Mouse (Mus musculus) adrenal gland, postnatal 10 days (tissue): ENCODE results near the gene Gm49373. TPM values are rescaled to one million over a fixed set of nuclear protein-coding genes. Genes with fewer than 3 reads are reported as not detected.
"Not testable (repeated sequence)": the region's sequence is repeated elsewhere in the genome, so short reads cannot be mapped to it uniquely, and the experiment has no call there.

ENCODE experiments used
- DNase-seq: peaks from one replicate; pipeline ENCODE4 v3.0.0; 2021; ENCODE audit warnings: mixed read lengths
- total RNA-seq, 2 experiments: library from RNA; stranded (reverse); gene quantifications; 2 replicates each; pipeline ENCODE4 v1.2.3; 2021

Gene Gm49373
- total RNA-seq, 2 experiments from 2014 or later: 0.45 to 0.51 TPM

DNA sequence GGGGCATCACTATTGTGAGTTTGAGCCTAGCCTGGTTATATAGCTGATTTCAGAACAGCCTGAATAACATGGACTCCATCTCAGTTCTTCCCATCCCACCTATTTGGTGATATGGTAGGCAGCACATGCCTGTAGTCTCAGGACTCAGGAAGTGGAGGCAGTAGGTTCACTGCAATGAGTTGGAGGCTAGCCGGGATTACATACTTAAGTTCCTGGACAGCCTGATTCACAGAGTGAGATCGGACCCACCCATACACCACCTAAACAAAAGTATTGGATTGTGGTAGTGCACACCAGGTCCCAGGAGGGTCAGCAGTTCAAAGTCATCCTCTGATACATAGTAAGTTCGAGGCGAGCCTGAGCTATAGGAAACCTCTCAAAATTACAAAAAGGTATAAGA, 255 bp downstream of the Gm49373 start:
- no peak for DNase-seq

DNA sequence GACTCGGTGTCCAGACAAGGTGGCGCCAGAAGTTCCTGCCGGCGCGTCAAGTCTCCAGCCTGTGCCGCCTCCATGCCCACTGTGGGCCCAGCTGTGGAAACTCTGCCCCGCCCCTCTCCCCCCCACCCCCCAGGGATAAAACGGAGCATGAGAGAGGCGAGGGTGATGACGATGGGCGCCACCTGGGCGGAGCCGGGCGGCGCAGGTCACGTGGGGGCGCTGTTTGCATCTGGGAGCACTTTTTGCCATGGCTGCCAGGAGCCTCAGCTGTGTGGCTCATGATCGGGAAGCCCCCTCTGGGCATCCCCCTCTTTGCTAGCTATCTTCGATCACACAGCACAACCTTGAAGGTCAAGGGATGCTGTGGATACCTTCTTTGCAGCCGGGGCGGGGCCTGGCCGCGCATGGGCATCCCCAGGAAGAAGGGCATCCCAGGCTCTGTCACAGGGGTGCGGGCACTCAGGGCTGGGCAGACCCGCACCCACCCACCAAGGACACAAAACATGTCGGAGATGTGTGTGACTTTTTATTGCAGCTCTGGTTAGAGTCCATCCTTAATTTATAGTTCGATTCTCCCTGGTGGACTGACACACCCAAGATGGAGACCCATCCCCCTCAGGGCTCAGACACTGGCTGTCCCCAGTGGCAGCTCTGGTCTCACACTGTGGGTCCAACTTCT, 5.8 kb downstream of the Gm49373 start, which contains the start of gene Zglp1:
Gene Zglp1 (minus strand): TSS at position 88 of the 679 bp plus-strand sequence.
- DNase-seq: no peak

DNA sequence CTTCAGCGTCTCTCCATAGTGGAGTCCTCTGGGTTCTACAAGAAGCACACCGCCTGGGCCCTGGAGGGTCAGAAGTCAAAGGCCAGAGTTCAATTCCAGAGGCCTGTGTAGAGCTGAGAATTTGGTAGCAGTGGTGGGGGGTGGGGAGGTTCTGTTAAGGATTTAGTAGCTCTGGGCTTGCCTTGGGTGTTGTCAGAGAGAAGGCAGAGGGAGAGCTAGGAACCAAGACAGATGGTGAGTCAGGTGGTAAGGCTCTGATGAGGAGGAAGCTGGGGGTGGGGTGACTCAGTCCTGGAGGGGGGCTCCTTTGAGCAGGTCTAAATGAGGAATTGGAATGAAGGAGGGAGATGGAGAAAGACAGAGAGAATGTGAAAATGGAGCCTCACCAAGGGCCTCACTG, 10.0 kb downstream of the Gm49373 start:
- DNase-seq: no peak

DNA sequence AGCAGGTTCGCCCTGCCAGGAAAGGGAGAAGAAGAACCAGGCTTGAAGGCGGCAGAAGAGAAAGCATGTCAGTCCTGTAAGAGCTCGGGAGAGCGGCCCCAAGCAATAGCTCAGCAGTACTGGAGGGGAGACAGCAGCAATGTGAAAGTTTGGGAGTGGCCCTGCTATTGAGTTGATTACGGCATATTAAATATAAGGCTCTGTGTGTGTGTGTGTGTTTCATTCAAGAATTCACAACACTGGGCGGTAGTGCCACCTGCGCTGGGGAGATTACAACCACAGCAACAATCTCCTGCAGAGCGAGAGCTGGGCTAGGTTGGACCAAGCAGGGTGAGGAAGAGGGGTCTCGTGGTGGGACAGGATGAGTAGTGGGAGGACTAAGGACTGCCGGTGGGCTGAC, 21.3 kb downstream of the Gm49373 start:
- no peak for DNase-seq

DNA sequence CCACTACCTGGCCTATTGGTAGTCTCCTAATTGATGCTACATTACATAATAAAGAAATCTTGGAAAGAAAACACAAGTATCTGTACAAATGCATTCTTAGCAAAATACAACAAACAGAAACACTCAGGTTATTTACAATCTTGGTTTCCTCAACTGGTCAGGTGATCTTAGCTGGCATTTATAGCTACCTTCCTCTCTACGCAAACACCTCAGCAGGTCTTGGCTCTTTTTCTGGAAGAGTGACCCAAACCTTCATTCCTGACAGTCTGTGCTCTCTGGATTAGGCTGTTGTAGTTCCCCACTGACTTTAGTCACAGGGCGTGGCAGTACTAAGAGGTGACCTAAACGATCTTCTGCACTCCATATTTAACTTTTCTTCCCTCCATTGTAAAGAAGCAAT, 27.7 kb downstream of the Gm49373 start:
- no peak for DNase-seq

DNA sequence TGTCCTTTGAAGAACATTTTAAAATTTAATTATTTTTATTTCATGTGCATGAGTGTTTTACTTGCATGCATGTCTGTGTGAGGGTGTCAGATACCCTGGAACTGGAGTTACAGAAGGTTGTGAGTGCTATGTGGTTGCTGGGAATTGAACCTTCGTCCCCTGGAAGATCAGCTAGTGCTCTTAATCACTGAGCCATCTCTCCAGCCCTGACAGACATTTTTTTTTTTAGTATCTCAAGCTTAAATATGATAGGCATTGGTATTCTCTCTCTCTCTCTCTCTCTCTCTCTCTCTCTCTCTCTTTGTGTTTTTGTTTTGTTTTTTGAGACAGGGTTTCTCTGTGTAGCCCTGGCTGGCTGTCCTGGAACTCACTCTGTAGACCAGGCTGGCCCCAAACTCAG, 28.1 kb downstream of the Gm49373 start:
- not testable (repeated sequence) for DNase-seq

DNA sequence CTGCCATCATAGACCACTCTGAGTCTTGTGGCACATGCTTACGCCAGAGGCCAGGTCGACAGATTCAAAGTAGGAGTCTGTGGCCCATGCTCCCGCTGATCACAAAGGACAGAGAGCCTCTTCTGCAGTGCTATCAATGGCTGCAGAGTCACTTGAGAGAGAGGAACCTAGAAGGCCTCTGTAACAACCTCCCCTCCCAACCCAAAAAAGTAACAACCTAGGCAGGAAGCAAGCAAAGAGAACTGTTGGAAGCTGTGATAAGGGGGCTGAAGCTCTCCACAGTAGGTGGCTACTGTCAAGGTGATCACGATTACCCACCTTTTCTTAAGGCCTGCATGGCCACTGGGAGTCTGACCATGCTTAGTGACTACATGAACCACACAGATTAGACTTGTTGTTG, 29.3 kb downstream of the Gm49373 start:
- no peak for DNase-seq

DNA sequence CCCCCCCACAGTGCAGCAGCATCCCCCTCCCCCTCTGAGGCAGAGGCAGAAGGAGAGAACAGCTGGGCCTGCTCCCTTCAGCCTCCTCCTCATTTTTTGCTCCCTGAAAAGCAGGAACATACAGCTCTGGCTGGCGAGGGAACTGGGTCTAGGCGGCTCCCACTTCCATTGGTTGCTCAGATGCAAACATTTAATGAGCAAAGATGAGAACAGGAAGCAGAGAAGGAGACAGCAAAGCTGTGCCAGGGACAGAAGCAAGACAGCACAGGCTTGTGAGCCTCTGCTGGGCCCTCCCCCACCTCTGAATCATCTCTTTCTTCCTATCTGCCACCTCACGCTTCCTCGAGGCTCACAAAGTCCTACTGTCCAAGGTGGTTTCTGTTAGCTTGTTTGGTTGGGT, 31.6 kb downstream of the Gm49373 start:
- no peak for DNase-seq

DNA sequence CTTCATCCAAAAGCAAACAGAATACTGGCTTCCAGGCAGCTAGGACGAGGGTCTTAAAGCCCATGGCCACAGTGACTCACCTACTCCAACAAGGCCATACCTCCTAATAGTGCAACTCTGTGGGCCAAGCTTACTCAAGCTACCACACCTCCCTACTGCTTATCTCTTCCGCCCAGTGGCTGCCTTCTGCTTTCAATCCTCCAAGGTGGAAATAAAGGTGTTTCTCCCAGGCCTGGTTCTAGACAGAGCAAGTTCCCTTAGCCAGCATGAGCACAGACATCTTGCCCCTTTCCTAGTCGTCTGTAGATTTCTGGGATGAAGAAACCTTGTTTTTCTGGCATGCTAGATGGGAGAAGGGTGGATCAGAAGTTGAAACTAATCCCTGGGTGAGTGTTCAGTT, 33.1 kb downstream of the Gm49373 start:
- no peak for DNase-seq

DNA sequence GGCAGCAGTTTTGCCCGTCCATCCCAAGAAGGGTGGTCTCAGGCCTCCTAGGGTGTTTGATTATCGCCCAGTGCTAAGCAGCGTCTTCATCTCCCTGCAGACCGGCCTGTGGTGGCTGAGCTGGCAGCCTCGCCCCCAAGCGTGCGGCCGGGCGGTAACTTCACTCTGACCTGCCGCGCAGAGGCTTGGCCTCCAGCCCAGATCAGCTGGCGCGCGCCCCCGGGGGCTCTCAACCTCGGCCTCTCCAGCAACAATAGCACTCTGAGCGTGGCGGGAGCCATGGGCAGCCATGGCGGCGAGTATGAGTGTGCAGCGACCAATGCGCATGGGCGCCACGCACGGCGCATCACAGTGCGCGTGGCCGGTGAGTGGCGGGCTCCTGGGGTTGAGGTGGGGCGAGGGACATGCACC, 35.4 kb downstream of the Gm49373 start:
- peak; percentile 59 for DNase-seq

DNA sequence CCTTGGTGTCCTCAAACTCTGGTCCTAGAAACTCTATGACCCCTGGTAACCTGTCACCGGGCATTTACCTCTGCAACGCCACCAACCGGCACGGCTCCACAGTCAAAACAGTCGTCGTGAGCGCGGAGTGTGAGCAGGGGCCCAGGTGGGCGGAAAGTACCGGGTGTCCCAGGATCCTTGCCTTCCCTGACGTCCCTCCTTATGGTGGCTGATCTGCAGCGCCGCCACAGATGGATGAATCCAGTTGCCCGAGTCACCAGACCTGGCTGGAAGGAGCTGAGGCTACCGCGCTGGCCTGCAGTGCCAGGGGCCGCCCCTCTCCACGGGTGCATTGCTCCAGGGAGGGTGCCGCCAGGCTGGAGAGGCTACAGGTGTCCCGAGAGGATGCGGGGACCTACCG, 36.2 kb downstream of the Gm49373 start:
- no peak for DNase-seq

DNA sequence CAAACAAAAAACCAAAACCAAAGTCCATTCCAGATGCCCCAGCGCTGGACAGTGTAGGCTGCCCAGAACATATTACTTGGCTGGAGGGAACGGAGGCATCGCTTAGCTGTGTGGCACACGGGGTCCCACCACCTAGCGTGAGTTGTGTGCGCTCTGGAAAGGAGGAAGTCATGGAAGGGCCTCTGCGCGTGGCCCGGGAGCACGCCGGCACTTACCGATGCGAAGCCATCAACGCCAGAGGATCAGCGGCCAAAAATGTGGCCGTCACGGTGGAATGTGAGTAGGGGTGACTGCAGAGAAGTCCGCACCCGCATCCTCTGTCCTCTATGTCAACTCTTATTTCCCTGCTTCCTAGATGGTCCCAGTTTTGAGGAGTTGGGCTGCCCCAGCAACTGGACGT, 36.7 kb downstream of the Gm49373 start:
- DNase-seq: no peak

DNA sequence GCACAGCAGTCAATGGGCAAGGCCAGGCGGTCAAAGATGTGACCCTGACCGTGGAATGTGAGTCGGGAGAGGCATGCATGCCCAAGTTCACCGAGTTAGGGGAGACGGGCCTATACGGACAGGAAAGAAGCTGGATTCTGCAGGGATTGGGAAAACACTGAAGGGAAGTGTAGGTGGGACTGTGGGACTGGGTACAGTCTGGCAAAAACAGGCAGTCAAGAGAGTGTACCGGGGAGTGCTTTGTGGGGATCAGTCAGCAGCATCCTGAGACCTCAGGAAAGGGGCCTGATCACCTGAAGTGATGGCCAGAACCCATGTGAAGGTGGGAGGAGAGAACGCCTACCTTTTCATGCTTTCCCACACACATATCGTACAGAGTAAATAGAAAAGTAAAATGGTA, 37.3 kb downstream of the Gm49373 start:
- no peak for DNase-seq

DNA sequence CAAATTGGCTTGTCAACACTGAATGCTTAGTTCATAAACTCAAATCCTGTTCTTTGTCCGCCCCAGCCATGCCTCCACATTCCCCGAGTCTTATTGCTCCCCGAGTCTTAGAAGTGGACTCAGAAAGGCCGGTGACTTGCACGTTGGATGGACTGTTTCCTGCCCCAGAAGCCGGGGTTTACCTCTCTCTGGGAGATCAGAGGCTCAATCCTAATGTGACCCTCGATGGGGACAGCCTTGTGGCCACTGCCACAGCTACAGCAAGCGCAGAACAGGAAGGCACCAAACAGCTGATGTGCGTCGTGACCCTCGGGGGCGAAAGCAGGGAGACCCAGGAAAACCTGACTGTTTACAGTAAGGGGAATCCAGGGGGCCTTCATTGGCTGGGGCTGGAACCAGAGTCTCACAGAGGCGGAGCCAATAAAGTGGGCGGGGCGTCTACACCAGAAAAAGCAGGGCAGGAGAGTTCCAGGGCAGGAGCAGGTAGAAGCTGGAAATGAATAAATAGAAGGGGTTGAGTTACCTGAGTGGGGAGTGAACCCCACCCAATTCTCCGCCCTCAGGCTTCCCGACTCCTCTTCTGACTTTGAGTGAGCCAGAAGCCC, 38.3 kb downstream of the Gm49373 start:
- no peak for DNase-seq

DNA sequence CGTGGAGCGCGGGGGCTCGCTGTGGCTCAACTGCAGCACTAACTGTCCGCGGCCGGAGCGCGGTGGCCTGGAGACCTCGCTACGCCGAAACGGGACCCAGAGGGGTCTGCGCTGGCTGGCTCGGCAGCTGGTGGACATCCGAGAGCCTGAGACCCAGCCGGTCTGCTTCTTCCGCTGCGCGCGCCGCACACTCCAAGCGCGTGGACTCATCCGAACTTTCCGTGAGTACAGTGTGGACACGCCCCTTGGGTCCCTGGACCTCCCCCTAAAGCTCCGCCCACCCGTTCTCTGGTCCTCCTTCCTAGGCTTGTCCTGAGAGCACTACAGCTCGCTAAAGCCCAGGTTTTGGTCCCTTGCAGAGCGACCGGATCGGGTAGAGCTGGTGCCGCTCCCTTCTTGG, 39.8 kb downstream of the Gm49373 start:
- DNase-seq: peak; percentile 93

DNA sequence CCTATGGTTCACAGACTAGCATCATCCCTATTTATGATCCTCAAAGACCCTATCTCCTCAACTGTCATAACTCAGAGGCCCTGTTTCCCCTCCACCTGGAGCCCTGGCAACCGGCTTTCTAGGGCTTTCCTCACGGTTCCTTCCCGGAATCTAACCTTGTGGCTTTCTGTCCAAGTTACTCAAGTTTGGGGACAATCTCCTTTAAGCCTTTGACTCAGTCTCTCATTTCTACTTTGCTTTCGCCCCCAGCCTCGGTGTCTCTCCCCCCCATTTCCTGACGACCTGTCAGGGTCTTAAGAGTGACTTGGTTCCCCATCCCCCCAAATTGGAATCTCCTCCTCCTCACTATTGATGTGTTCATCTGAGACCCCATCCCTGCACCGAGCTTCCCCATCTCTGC, 40.4 kb downstream of the Gm49373 start:
- DNase-seq: no peak

DNA sequence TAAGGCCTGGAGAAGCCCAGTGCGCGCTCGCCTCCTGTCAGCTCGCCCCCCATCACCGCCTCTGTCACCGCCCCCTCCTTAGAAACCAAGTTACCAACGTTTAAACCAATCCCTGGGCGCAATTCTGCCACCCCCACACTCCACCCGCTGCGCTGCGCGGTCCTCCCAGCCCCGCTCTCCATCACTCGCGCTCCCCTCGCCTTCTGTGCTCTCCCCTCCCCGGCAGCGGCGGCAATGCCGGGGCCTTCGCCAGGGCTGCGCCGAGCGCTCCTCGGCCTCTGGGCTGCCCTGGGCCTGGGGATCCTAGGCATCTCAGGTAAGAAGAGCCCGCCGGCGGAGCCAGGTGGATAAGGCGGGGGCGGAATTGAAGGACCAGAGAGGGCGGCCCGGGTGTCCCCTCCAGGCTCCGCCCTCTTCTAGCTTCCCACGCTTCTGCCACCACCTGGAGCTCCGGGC, 41.0 kb downstream of the Gm49373 start, which contains the start of gene Icam5:
Gene Icam5 (plus strand): TSS at position 178 of the 456 bp plus-strand sequence.
- peak; percentile 34 for DNase-seq

DNA sequence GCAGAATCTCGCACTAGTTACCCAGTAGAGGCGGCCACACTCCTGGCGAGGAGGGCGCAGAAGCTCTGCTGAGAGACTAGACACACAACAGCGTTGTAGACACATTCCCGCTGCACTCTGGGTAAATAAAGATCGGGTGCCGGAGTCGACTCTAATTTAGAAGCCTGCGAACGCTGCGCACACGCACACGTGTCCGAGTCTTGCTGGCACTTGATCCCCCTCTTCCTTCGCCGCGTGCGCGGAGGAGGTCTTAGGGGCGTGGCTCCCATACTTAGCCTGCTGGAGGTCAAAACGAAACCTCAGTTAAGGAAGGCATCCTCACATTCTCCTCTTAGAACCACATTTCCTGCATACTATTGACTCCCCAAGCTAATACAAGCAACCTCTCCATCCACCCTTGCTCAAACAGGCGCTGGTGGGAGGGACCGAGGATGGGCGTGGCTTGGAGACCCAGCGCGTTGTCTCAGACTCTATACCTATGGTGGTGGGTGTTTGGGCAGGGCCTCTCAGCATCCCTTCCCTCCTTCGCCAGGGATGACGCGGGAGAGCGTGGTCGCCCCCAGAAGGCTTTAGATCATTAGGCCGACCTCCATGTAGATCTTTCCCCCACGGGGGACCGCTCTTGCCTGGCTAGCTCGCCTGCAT, 41.5 kb downstream of the Gm49373 start:
- peak; percentile 68 for DNase-seq

DNA sequence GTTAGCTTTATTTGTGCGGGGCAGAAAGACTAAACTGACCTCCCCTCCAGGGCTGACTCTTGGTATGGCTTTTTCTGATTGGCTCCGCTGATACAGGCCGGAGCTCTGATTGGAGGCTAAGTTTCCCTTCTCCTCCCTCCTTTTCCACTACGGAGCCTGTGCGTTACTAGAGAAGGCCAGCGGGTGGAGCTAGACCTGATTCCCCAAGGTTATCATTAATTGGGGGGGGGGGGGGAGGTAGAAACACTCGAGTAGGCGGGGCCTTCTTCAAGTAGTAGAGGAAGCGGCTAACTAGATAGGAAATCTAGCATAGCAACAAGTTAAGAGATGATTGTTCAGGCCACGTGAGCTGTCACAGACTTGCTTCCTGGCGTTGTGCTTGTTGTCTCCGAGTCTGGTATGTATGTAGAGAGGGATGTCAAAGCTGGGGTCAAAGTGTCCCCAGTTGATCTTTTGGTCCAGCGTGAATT, 42.1 kb downstream of the Gm49373 start:
- DNase-seq: peak; percentile 89

DNA sequence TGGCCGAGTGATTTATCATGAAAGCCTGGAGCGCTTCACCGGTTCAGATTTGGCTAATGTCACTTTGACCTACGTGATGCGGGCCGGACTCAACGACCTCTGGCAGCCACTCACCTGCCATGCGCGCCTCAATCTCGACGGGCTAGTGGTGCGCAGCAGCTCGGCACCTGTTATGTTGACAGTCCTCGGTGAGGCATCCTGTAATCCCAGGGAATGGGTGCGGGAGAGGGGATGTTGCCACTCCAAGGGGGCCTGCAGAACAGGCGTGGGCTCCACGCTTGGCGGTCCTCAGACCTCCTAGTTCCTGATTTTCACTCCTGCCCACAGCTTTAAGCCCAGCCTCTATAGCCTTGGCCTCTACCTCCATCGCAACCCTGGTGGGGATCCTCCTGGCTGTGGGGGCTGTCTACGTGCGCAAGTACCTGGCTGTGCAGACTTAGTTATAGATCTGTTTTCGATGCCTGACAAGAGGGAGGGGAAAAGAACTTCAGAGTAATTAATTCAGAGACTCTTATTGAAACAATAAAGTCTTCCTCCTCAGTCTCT, 42.8 kb downstream of the Gm49373 start:
- DNase-seq: no peak

DNA sequence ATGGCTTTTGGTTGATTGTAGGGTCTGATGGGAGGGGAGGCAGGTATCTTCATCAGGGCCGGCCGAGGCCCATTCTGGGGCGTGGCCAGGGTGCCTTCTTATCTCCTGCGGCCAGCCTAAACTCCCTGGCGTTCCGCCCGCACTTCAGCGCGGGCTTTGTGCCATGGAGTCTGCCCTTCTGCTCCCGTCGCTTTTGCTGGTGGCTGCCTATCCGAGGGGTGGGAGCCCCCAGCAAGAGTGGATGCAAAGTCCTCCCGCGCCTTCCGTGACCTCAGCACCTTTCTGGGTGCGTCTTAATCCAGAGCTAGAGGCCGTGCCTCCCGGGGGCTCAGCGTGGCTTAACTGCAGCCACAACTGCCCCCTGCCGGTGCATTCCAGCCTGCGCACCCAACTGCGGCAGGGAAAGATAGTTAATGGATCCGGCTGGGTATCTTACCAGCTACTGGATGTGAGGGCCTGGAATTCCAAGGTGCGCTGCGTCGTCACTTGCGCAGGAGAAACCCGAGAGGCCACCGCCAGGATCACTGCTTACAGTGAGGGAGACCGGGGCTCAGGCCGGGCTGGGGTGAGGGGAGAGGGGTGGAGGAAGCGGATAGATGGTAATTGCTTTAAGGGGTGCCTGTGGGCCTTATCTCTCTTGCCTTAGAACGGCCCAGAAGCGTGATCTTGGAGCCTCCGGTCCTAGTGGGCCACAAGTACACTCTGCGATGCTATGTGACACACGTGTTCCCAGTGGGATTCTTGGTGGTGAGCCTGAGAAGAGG, 43.4 kb downstream of the Gm49373 start, which contains the start of gene Icam4:
Gene Icam4 (plus strand): TSS at position 83 of the 764 bp plus-strand sequence.
- peak; percentile 90 for DNase-seq

DNA sequence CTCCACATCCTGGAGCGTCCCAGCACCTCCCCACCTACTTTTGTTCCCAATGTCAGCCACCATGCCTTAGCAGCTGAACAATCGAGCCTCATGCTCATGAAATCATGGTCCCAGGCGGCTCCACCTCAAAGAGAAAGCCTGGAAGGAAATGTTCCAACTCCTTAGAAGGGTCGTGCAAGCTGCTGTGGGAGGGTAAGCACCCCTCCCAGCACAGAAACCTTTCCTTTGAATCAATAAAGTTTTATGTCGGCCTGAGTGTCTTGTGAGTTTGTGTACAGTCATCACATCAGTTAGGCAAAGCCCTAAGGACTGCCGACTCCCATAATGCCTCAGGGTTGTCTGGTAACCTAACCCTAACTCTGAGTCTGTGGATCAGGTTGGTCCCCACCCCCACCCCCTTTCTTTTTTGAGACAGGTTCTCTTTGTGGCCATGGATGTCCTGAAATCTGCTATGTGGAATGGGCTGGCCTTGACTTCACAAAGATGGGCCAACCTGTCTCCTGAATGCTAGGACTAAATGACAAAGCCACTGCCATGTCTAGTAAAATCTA, 44.3 kb downstream of the Gm49373 start:
- no peak for DNase-seq
